Mouse (Mus musculus) hindbrain, postnatal 0 days (tissue): ENCODE data around the gene Cenps. TPM values are rescaled to one million over a fixed set of nuclear protein-coding genes. Genes with fewer than 3 reads are reported as not detected.

ENCODE experiments used
- ATAC-seq: fragments of 200-750 bp; cut with Nextera tagmentation; 2 replicates; pipeline ENCODE4 v1.8.0; 2017; ENCODE audit warnings: mild to moderate bottlenecking, moderate TSS enrichment, moderate library complexity
- DNase-seq: peaks from one replicate; pipeline ENCODE4 v3.0.0-alpha.2; 2015; ENCODE audit warnings: low spot score
- H3K27ac ChIP-seq: fragments of 300-500 bp; sonication (generic); 2 replicates; pipeline ENCODE4 v1.5.1; 2014; ENCODE audit warnings: mild to moderate bottlenecking
- H3K27me3 ChIP-seq: fragments of 300-500 bp; sonication (generic); 2 replicates; pipeline ENCODE4 v1.6.1; 2014; ENCODE audit warnings: low read length, mixed read lengths; ENCODE audit not compliant: insufficient read depth
- H3K36me3 ChIP-seq: fragments of 300-500 bp; sonication (generic); 2 replicates; pipeline ENCODE4 v1.6.1; 2014; ENCODE audit warnings: low read length, mixed read lengths; ENCODE audit not compliant: insufficient read depth
- H3K4me1 ChIP-seq: fragments of 300-500 bp; sonication (generic); 2 replicates; pipeline ENCODE4 v1.6.1; 2014; ENCODE audit warnings: antibody characterized with exemption, low read length, mixed read lengths; ENCODE audit not compliant: insufficient read depth
- H3K4me2 ChIP-seq: fragments of 300-500 bp; sonication (generic); 2 replicates; pipeline ENCODE4 v1.6.1; 2014; ENCODE audit warnings: low read depth, mild to moderate bottlenecking, low read length, moderate library complexity, mixed read lengths
- H3K4me3 ChIP-seq: fragments of 300-500 bp; sonication (generic); 2 replicates; pipeline ENCODE4 v1.5.1; 2014; ENCODE audit warnings: low read length
- H3K9ac ChIP-seq: fragments of 300-500 bp; sonication (generic); replicated peaks from 2 replicates; pipeline ENCODE4 v1.6.1; 2014; ENCODE audit warnings: mild to moderate bottlenecking, low read length, moderate library complexity, mixed read lengths
- H3K9me3 ChIP-seq: fragments of 300-500 bp; sonication (generic); 2 replicates; pipeline ENCODE4 v1.6.1; 2016; ENCODE audit warnings: low read length, mixed read lengths
- CTCF ChIP-seq: IDR thresholded peaks from 2 replicates; pipeline ENCODE4 v1.5.1; 2016; ENCODE audit warnings: antibody characterized with exemption, control low read depth, low read depth
- WGBS: fragments of 180-500 bp; shearing (Covaris S2); extraction: QIAGEN DNeasy Blood & Tissue Kit; methylation state at CpG from one replicate; pipeline ENCODE4 v1.1.7; 2014; 5-methylcytosine and 5-hydroxymethylcytosine counted together
- polyA plus RNA-seq: library from polyadenylated mRNA; unstranded; fragments of >200 nt; fragmentation: Nextera tagmentation; extraction: Ambion mirVana; gene quantifications from 2 replicates; pipeline ENCODE4 v1.2.1, GENCODE M21; 2015
- total RNA-seq: library from RNA; depleted of rRNA; stranded (reverse); fragments of >200 nt; gene quantifications from 2 replicates; pipeline ENCODE4 v1.2.3, GENCODE M21; 2014

Gene Cenps
- total and polyA plus RNA-seq, 2 experiments from 2014 or later, result 6.5 to 17.2 TPM

GRCm38 (mm10) chr4:149168016-149168415 lies 30.6 kb upstream of the Cenps start:
- no peak for TF ChIP-seq CTCF
- ATAC-seq (no peak), DNase-seq (no peak)
- Histone ChIP-seq H3K36me3 (peaks cover 3% of the 10 kb centered on the region; the same call in 1 of the 2 replicates), H3K27ac (no peak overlapping the region), H3K4me2 (no peak overlapping the region), H3K27me3 (no peaks in the 10 kb centered on the region), H3K4me1 (peaks cover 8% of the 10 kb centered on the region; the same call in 1 of the 2 replicates), H3K4me3 (no peak overlapping the region), H3K9ac (no peak overlapping the region), H3K9me3 (no peaks in the 10 kb centered on the region)
- 74% methylated on average over 2 of the region's 2 CpGs for WGBS

- peaks cover 4% of the 10 kb centered on the region; the same call in 1 of the 2 replicates for H3K4me1 ChIP-seq
- H3K36me3 ChIP-seq, result peaks cover 6% of the 10 kb centered on the region; the same call in 1 of the 2 replicates
- ATAC-seq (peak; percentile 72), DNase-seq (peak; percentile 45)
- peak overlapping the region; percentile 77 for H3K27ac ChIP-seq
- no peaks in the 10 kb centered on the region for H3K27me3 ChIP-seq
- TF ChIP-seq CTCF, result no peak
- 1% methylated on average over 27 of the region's 27 CpGs for WGBS
- peak overlapping the region; percentile 82 for H3K4me3 ChIP-seq
- peak overlapping the region; percentile 95 for H3K4me2 ChIP-seq
- no peaks in the 10 kb centered on the region for H3K9me3 ChIP-seq
- peak overlapping the region; percentile 77; the same call in 1 of the 2 replicates for H3K9ac ChIP-seq
These were observed 29.7 kb upstream of the Cenps start for GRCm38 (mm10) chr4:149166957-149167611.

DNA sequence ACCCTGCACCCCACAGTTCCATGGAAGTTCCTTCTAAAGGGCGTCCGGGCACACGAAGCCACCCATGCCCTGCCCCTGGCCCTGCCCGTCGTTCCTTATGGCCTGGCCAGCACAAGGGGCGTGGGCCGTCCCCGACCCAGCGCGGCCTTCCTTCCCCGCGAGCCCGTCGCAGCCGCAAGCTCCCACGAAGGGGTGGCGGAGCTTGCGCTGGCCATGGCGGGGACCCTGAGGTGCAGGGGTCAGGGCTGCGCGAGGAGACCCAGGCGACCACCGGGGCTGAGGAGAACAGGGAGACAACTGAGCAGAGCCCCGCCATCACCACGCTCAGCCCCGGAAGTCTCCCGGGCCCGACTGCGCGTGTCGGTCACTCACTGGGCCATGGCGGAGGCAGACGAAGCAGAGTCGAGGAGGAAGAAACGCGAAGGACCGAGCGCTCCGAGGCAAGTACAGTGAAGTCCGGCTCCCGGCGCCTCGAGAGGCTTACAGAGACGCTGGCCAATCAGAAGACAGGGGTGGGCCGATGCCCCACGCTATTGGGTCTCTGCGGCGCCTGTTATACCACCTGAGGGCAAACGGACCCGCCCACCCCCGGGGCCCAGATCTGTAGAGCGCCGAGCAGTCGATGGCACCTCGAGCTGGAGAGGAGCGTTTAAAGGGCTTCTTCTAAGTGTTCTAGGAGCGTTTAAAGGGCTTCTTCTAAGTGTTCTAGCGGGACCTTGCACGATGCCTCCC lies 29.0 kb upstream of the Cenps start, which contains the start of gene Pgd:
Gene Pgd, minus strand, starts transcription at position 557 of the 732 bp plus-strand sequence.
- H3K4me2 ChIP-seq, result peak within 1 kb of the TSS; percentile 95

GRCm38 (mm10) chr4:149164150-149164549 lies 26.7 kb upstream of the Cenps start:
- H3K27me3 ChIP-seq, result no peaks in the 10 kb centered on the region
- no peaks in the 10 kb centered on the region for H3K9me3 ChIP-seq
- peaks cover 30% of the 10 kb centered on the region for H3K36me3 ChIP-seq
- H3K4me3 ChIP-seq, result no peak overlapping the region
- WGBS, result 55% methylated on average over 5 of the region's 5 CpGs
- TF ChIP-seq CTCF, result peak; percentile 39
- H3K4me2 ChIP-seq, result no peak overlapping the region
- H3K27ac ChIP-seq, result no peak overlapping the region
- H3K4me1 ChIP-seq, result peaks cover 4% of the 10 kb centered on the region; the same call in 1 of the 2 replicates
- H3K9ac ChIP-seq, result no peak overlapping the region
- DNase-seq, result peak; percentile 27
- no peak for ATAC-seq

More for the DNA sequence above, 29.0 kb upstream of the Cenps start, which contains the start of gene Pgd:
- TF ChIP-seq CTCF, result no peak
- ATAC-seq, result peak; percentile 99
- no peaks in the 10 kb centered on the region for H3K27me3 ChIP-seq
- H3K27ac ChIP-seq, result peak within 1 kb of the TSS; percentile 77
- under 1% methylated on average over 59 of the region's 59 CpGs for WGBS
- H3K36me3 ChIP-seq, result peaks cover 11% of the 10 kb centered on the region; the same call in 1 of the 2 replicates
- H3K9ac ChIP-seq, result peak within 1 kb of the TSS; percentile 77
- H3K4me1 ChIP-seq, result peaks cover 4% of the 10 kb centered on the region; the same call in 1 of the 2 replicates
- DNase-seq, result peak; percentile 98
- H3K9me3 ChIP-seq, result no peaks in the 10 kb centered on the region
- H3K4me3 ChIP-seq, result peak within 1 kb of the TSS; percentile 82

- H3K27ac ChIP-seq, result no peak overlapping the region
- no peak overlapping the region for H3K9ac ChIP-seq
- peaks cover 4% of the 10 kb centered on the region; the same call in 1 of the 2 replicates for H3K4me1 ChIP-seq
- H3K4me3 ChIP-seq, result no peak overlapping the region
- TF ChIP-seq CTCF, result no peak
- WGBS, result 71% methylated on average over 1 of the region's 1 CpGs
- H3K9me3 ChIP-seq, result no peaks in the 10 kb centered on the region
- H3K36me3 ChIP-seq, result peaks cover 40% of the 10 kb centered on the region
- H3K27me3 ChIP-seq, result no peaks in the 10 kb centered on the region
- no peak for DNase-seq
- no peak overlapping the region for H3K4me2 ChIP-seq
- ATAC-seq, result no peak
These were observed 25.8 kb upstream of the Cenps start for GRCm38 (mm10) chr4:149163196-149163595.

DNA sequence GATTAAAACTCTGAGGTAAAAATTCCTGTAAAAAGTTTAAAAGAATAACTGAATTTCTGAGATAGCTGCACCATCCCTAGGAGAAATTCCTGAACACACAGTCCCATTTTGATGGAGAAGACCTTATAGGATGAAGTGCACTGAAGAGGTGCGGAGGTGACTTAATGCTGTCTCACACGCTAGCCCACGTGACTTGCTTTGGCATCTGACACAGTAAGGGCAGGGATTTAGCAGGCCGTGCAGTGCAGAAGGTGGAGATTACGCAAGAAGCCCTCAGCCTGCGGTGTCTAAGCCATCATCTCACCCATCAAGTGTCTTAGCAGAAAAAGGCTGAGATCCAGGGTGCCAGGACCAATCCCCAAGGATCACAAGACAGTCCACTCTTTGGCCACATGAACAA lies 23.7 kb upstream of the Cenps start:
- DNase-seq (no peak), ATAC-seq (no peak)
- H3K9me3 ChIP-seq, result no peaks in the 10 kb centered on the region
- H3K4me1 ChIP-seq, result peaks cover 4% of the 10 kb centered on the region; the same call in 1 of the 2 replicates
- no peak overlapping the region for H3K4me2 ChIP-seq
- 94% methylated on average over 6 of the region's 6 CpGs for WGBS
- H3K36me3 ChIP-seq, result peaks cover 59% of the 10 kb centered on the region
- no peak overlapping the region for H3K27ac ChIP-seq
- no peak overlapping the region for H3K4me3 ChIP-seq
- H3K9ac ChIP-seq, result no peak overlapping the region
- no peak for TF ChIP-seq CTCF
- H3K27me3 ChIP-seq, result no peaks in the 10 kb centered on the region
